Mouse (Mus musculus): ENCODE measurements around the gene Atp6v0c. TPM values are rescaled to one million over a fixed set of nuclear protein-coding genes. Genes with fewer than 3 reads are reported as not detected.
"Not testable (repeated sequence)": the region's sequence is repeated elsewhere in the genome, so short reads cannot be mapped to it uniquely, and the experiment has no call there.

Gene Atp6v0c
- polyA plus RNA-seq, 1 experiment = 377 TPM

DNA sequence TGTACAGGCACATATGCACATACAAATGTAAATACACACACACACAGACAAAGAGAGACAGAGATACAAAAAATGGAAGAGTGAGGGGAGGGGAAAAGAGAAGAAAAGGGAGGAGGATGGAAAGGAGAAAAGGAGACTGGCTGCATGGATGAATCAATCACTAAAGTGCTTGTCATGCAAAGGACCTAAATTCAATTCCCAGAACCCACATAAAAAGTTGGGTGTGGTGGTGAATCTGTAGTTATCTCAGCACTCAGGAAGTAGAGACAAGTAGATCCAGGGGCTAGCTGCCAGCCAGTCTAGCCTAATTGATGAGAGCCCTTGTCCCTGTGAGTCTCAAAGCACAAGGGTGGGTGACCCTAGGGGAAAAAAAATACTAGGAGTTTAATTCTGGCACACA lies 35.4 kb downstream of the Atp6v0c start:
- H3K36me3 ChIP-seq (ENCODE audit: control insufficient read depth, insufficient read depth) = peaks cover 8% of the 10 kb centered on the region
- no peak overlapping the region for H3K4me3 ChIP-seq (ENCODE audit: insufficient read depth, poor library complexity, severe bottlenecking)
- TF ChIP-seq MAX (IDR thresholded peaks at IDR 0.05) (no peak), USF1 (IDR thresholded peaks at IDR 0.05; ENCODE audit: low read depth) (no peak), FOSL1 (IDR thresholded peaks at IDR 0.05; ENCODE audit: insufficient read depth, low read length, poor library complexity, severe bottlenecking) (no peak), MYOG (IDR thresholded peaks at IDR 0.05; ENCODE audit: control insufficient read depth, extremely low read depth, insufficient read length) (no peak), MYOD1 (IDR thresholded peaks at IDR 0.05; ENCODE audit: control insufficient read depth, insufficient read length, low read depth) (no peak), CTCF (IDR thresholded peaks at IDR 0.05; ENCODE audit: control insufficient read depth, insufficient read depth, insufficient read length) (no peak), CEBPB (IDR thresholded peaks at IDR 0.05; ENCODE audit: low read depth) (no peak)
- no peaks in the 10 kb centered on the region for H3K27me3 ChIP-seq (ENCODE audit: control insufficient read depth, insufficient read depth, insufficient read length)
- H3ac ChIP-seq (ENCODE audit: control insufficient read depth, insufficient read length, low read depth) = no peak overlapping the region
- H3K79me3 ChIP-seq (ENCODE audit: low read depth) = peaks cover 71% of the 10 kb centered on the region
- peaks cover 95% of the 10 kb centered on the region for H3K79me2 ChIP-seq (ENCODE audit: control insufficient read depth, insufficient read depth)

DNA sequence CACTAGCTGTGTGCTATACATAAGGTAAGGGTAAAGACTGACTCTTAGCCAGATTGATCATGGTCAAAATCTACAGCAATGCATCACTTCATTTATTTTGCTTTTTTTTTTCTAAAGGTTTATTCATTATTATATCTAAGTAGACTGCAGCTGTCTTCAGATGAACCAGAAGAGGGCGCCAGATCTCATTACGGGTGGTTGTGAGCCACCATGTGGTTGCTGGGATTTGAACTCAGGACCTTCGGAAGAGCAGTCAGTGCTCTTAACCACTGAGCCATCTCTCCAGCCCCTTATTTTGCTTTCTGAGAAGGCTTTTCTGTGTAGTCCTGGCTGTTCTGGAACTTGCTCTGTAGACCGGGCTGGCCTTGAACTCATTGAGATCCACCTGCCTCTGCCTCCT lies 36.6 kb downstream of the Atp6v0c start:
- not testable (repeated sequence) for H3K27me3 ChIP-seq (ENCODE audit: control insufficient read depth, insufficient read depth, insufficient read length); H3ac ChIP-seq (ENCODE audit: control insufficient read depth, insufficient read length, low read depth); H3K4me3 ChIP-seq (ENCODE audit: insufficient read depth, poor library complexity, severe bottlenecking); H3K36me3 ChIP-seq (ENCODE audit: control insufficient read depth, insufficient read depth)
- peaks cover 68% of the 10 kb centered on the region for H3K79me3 ChIP-seq (ENCODE audit: low read depth)
- H3K79me2 ChIP-seq (ENCODE audit: control insufficient read depth, insufficient read depth) = peaks cover 95% of the 10 kb centered on the region

DNA sequence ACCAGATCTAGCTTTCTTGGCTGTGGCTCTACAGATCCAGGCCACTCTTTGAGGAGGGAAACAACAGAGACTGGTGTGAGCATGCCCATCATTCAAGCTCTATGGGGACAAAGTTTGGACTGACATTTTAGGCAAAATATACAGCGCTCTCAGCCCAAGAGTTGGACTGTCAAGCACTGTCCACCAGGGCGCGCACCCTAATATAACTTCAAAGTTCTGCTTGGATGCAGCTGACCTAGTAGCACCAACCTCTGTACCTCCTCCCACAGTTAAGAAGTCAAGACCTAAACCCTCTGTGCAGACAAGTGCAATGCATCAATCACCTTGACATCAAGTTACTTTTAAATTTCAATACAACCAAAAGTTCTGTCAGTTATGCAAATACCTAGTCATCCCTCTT lies 37.9 kb downstream of the Atp6v0c start:
- TF ChIP-seq MAX (IDR thresholded peaks at IDR 0.05) = no peak
- TF ChIP-seq CTCF (IDR thresholded peaks at IDR 0.05; ENCODE audit: control insufficient read depth, insufficient read depth, insufficient read length) = no peak
- H3K4me3 ChIP-seq (ENCODE audit: insufficient read depth, poor library complexity, severe bottlenecking) = no peak overlapping the region
- H3K79me2 ChIP-seq (ENCODE audit: control insufficient read depth, insufficient read depth) = peaks cover 95% of the 10 kb centered on the region
- no peaks in the 10 kb centered on the region for H3K27me3 ChIP-seq (ENCODE audit: control insufficient read depth, insufficient read depth, insufficient read length)
- H3ac ChIP-seq (ENCODE audit: control insufficient read depth, insufficient read length, low read depth) = no peak overlapping the region
- no peaks in the 10 kb centered on the region for H3K36me3 ChIP-seq (ENCODE audit: control insufficient read depth, insufficient read depth)
- peaks cover 63% of the 10 kb centered on the region for H3K79me3 ChIP-seq (ENCODE audit: low read depth)

DNA sequence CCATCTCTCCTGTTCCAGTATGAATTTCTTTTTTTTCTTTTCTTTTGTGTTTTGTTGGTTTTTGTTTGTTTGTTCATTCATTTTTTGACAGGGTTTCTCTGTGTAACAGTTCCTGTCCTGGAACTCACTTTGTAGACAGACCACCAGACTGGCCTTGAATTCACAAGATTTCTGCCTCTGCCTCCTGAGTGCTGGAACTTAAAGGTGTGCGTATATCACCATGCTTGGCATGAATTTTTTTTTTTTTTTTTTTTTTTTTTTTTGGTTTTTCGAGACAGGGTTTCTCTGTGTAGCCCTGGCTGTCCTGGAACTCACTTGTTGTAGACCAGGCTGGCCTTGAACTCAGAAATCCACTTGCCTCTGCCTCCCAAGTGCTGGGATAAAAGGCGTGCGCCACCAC lies 40.3 kb downstream of the Atp6v0c start:
- Histone ChIP-seq H3K79me2 (ENCODE audit: control insufficient read depth, insufficient read depth) (peaks cover 100% of the 10 kb centered on the region), H3K79me3 (ENCODE audit: low read depth) (peaks cover 73% of the 10 kb centered on the region)
- H3ac ChIP-seq (ENCODE audit: control insufficient read depth, insufficient read length, low read depth); H3K36me3 ChIP-seq (ENCODE audit: control insufficient read depth, insufficient read depth); H3K4me3 ChIP-seq (ENCODE audit: insufficient read depth, poor library complexity, severe bottlenecking); H3K27me3 ChIP-seq (ENCODE audit: control insufficient read depth, insufficient read depth, insufficient read length): not testable (repeated sequence)

DNA sequence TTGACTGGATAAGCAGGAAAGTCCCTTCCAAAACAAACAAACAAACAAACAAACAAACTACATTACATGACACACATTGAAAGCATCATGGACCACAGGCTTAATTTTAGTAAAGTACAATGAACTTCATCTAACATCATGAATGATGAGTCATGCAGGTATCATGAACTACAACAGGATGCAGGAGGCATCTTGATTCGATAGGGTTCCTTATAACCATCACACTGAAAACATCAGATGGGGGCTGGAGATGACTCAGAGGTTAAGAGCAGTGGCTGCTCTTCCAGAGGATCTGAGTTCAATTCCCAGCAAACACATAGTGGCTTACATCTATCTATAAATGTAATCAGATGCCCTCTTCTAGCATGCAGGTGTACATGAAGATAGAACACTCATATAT lies 41.9 kb downstream of the Atp6v0c start:
- peaks cover 100% of the 10 kb centered on the region for H3K79me2 ChIP-seq (ENCODE audit: control insufficient read depth, insufficient read depth)
- H3K79me3 ChIP-seq (ENCODE audit: low read depth) = peaks cover 73% of the 10 kb centered on the region
- H3K36me3 ChIP-seq (ENCODE audit: control insufficient read depth, insufficient read depth) = no peaks in the 10 kb centered on the region
- no peak overlapping the region for H3K4me3 ChIP-seq (ENCODE audit: insufficient read depth, poor library complexity, severe bottlenecking)
- H3ac ChIP-seq (ENCODE audit: control insufficient read depth, insufficient read length, low read depth) = no peak overlapping the region
- H3K27me3 ChIP-seq (ENCODE audit: control insufficient read depth, insufficient read depth, insufficient read length) = no peaks in the 10 kb centered on the region
- TF ChIP-seq CEBPB (IDR thresholded peaks at IDR 0.05; ENCODE audit: low read depth) (no peak), MAX (IDR thresholded peaks at IDR 0.05) (no peak), MYOD1 (IDR thresholded peaks at IDR 0.05; ENCODE audit: control insufficient read depth, insufficient read length, low read depth) (no peak), FOSL1 (IDR thresholded peaks at IDR 0.05; ENCODE audit: insufficient read depth, low read length, poor library complexity, severe bottlenecking) (no peak), MYOG (IDR thresholded peaks at IDR 0.05; ENCODE audit: control insufficient read depth, extremely low read depth, insufficient read length) (no peak), USF1 (IDR thresholded peaks at IDR 0.05; ENCODE audit: low read depth) (no peak), CTCF (IDR thresholded peaks at IDR 0.05; ENCODE audit: control insufficient read depth, insufficient read depth, insufficient read length) (no peak)

DNA sequence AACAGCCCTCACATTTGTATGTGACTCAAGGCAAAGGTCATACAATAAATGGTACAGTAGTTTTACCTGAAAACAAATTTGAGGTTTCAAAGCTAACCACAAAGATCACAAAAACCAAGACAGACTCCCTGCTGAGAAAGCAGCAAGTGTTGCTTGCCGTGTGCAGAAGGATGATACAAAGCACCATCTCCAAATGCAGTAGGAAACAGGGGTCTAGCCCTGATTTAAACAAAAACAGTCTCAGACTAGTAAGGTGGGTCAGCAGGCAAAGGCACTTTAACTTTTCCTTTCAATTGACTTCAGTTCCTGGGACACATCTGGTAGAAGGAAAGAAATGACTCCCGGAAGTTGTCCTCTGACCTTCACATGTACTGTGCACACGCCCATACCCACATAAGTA lies 42.7 kb downstream of the Atp6v0c start:
- Histone ChIP-seq H3K36me3 (ENCODE audit: control insufficient read depth, insufficient read depth) (no peaks in the 10 kb centered on the region), H3K79me2 (ENCODE audit: control insufficient read depth, insufficient read depth) (peaks cover 100% of the 10 kb centered on the region)
- no peak for TF ChIP-seq CTCF (IDR thresholded peaks at IDR 0.05; ENCODE audit: control insufficient read depth, insufficient read depth, insufficient read length)
- TF ChIP-seq MYOG (IDR thresholded peaks at IDR 0.05; ENCODE audit: control insufficient read depth, extremely low read depth, insufficient read length) = no peak
- TF ChIP-seq USF1 (IDR thresholded peaks at IDR 0.05; ENCODE audit: low read depth) = no peak
- TF ChIP-seq FOSL1 (IDR thresholded peaks at IDR 0.05; ENCODE audit: insufficient read depth, low read length, poor library complexity, severe bottlenecking) = no peak
- TF ChIP-seq MAX (IDR thresholded peaks at IDR 0.05) = no peak
- no peak for TF ChIP-seq CEBPB (IDR thresholded peaks at IDR 0.05; ENCODE audit: low read depth)
- no peak for TF ChIP-seq MYOD1 (IDR thresholded peaks at IDR 0.05; ENCODE audit: control insufficient read depth, insufficient read length, low read depth)

DNA sequence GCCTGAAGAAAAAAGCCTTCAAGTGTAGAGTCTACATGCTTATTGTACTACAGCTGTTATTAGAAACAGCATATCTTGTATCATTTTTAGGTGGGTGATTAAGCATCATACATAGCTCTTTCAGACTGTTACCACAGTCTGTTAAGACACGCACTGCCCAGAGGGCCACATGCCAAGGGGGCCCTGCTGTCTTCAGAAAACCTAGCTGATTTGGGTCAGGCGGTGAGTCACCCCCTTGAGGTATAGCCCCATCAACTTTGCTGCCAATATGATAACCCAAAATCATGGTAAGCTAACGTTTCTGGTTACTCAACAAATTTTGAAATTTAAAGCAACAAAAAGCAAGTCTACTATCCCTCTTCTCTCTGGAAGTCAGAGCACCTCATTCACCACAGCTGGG lies 50.1 kb downstream of the Atp6v0c start:
- H3K36me3 ChIP-seq (ENCODE audit: control insufficient read depth, insufficient read depth) = no peaks in the 10 kb centered on the region
- H3K79me2 ChIP-seq (ENCODE audit: control insufficient read depth, insufficient read depth) = peaks cover 96% of the 10 kb centered on the region
- H3K4me3 ChIP-seq (ENCODE audit: insufficient read depth, poor library complexity, severe bottlenecking) = no peak overlapping the region
- TF ChIP-seq CTCF (IDR thresholded peaks at IDR 0.05; ENCODE audit: control insufficient read depth, insufficient read depth, insufficient read length) (no peak), FOSL1 (IDR thresholded peaks at IDR 0.05; ENCODE audit: insufficient read depth, low read length, poor library complexity, severe bottlenecking) (peak; percentile 14), MYOG (IDR thresholded peaks at IDR 0.05; ENCODE audit: control insufficient read depth, extremely low read depth, insufficient read length) (no peak)
- H3K79me3 ChIP-seq (ENCODE audit: low read depth) = peaks cover 72% of the 10 kb centered on the region
- H3K27me3 ChIP-seq (ENCODE audit: control insufficient read depth, insufficient read depth, insufficient read length) = no peaks in the 10 kb centered on the region
- H3ac ChIP-seq (ENCODE audit: control insufficient read depth, insufficient read length, low read depth) = no peak overlapping the region

More for the DNA sequence above, 42.7 kb downstream of the Atp6v0c start:
- Histone ChIP-seq H3K79me3 (ENCODE audit: low read depth) (peaks cover 73% of the 10 kb centered on the region), H3K4me3 (ENCODE audit: insufficient read depth, poor library complexity, severe bottlenecking) (no peak overlapping the region), H3ac (ENCODE audit: control insufficient read depth, insufficient read length, low read depth) (no peak overlapping the region), H3K27me3 (ENCODE audit: control insufficient read depth, insufficient read depth, insufficient read length) (no peaks in the 10 kb centered on the region)
